Mouse (Mus musculus) megakaryocyte-erythroid progenitor cell, adult 5 weeks (primary cell): ENCODE data around the gene Adamts3. TPM values are rescaled to one million over a fixed set of nuclear protein-coding genes. Genes with fewer than 3 reads are reported as not detected.

Experiments used
- polyA plus RNA-seq: library from polyadenylated mRNA; stranded (reverse); fragments of >175 nt; gene quantifications from 2 replicates; pipeline ENCODE4 v1.2.3, GENCODE M21; 2012

Adamts3 gene
- polyA plus RNA-seq: 4.3 and 6.5 TPM in 2 replicates

DNA sequence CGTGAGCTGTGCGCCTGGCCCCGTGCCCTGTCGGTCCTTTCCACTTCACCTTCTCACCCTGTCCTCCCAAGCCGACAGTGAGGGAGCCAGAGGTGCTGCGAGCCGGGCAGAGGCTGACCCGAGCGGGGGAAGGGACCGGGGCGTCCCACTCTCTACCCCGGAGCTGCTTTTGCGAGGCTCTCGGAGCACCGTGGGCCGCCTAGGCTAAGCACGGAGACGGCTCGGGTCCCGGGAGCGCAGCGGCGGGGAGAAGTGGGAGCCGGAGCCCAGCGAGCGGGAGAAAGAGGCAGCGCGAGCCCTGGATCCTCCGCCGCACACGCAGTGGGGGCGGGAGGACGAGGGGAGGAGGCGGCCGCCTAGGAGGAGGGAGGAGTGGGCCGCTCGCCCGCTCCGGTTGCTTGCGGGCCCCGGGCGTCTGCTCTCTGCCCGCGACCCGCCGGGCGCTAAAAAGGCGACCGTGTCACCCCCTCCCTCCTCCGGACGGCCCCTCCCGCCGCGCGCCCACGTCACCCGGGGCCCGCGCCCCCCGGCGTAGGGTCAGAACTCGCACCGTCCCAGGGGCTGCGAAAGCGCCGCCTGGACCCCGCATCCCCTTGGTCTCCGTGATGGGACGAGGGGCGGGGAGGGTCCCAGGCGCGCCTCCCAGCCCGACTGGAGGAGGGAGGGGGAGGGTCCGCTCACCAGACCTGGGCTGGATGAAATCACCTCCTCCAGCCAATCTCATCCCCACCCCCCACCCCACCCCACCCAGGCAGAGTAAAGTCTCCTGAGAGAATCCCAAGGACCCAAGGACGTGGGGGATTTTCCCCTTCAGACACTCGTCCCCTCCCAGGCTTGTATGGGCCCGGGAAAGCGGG, at the start of gene Adamts3:
TSS of gene Adamts3 (minus strand) at position 284 of the 857 bp plus-strand sequence.

